Mouse (Mus musculus) heart, postnatal 0 days (tissue): Measurements from ENCODE around the gene Zfhx3. TPM values are rescaled to one million over a fixed set of nuclear protein-coding genes. Genes with fewer than 3 reads are reported as not detected.

ENCODE experiments used
- ATAC-seq: fragments of 200-750 bp; cut with Nextera tagmentation; 2 replicates; pipeline ENCODE4 v1.8.0; 2017; ENCODE audit warnings: low read depth, moderate number of reproducible peaks, moderate library complexity; ENCODE audit not compliant: insufficient read depth
- DNase-seq: peaks from one replicate; pipeline ENCODE4 v3.0.0-alpha.2; 2016; ENCODE audit warnings: low spot score
- H3K27ac ChIP-seq: fragments of 300-500 bp; sonication (generic); 2 replicates; pipeline ENCODE4 v1.5.1; 2014; ENCODE audit warnings: low read depth, mild to moderate bottlenecking
- H3K27me3 ChIP-seq: fragments of 300-500 bp; sonication (generic); 2 replicates; pipeline ENCODE4 v1.6.1; 2014; ENCODE audit warnings: low read length, mixed read lengths; ENCODE audit not compliant: control insufficient read depth, insufficient read depth
- H3K36me3 ChIP-seq: fragments of 300-500 bp; sonication (generic); replicated peaks from 2 replicates; pipeline ENCODE4 v1.6.1; 2014; ENCODE audit warnings: low read length, mixed read lengths; ENCODE audit not compliant: control insufficient read depth, insufficient read depth
- H3K4me1 ChIP-seq: fragments of 300-500 bp; sonication (generic); 2 replicates; pipeline ENCODE4 v1.6.1; 2014; ENCODE audit warnings: antibody characterized with exemption; ENCODE audit not compliant: control insufficient read depth, insufficient read depth
- H3K4me2 ChIP-seq: fragments of 300-500 bp; sonication (generic); 2 replicates; pipeline ENCODE4 v1.6.1; 2014; ENCODE audit warnings: low read depth, mild to moderate bottlenecking, low read length, moderate library complexity
- H3K4me3 ChIP-seq: fragments of 300-500 bp; sonication (generic); 2 replicates; pipeline ENCODE4 v1.5.1; 2014; ENCODE audit warnings: low read depth, low read length
- H3K9ac ChIP-seq: fragments of 300-500 bp; sonication (generic); replicated peaks from 2 replicates; pipeline ENCODE4 v1.6.1; 2014; ENCODE audit warnings: low read depth, low read length, mixed read lengths
- H3K9me3 ChIP-seq: fragments of 300-500 bp; sonication (generic); replicated peaks from 2 replicates; pipeline ENCODE4 v1.6.1; 2016; ENCODE audit warnings: low read length; ENCODE audit not compliant: control insufficient read depth
- CTCF ChIP-seq: IDR thresholded peaks from 2 replicates; pipeline ENCODE4 v1.5.1; 2016; ENCODE audit warnings: antibody characterized with exemption, control low read depth, low read depth
- EP300 ChIP-seq: IDR thresholded peaks from 2 replicates; pipeline ENCODE4 v1.6.1; 2016; ENCODE audit warnings: antibody characterized with exemption, low read depth
- WGBS: fragments of 180-500 bp; shearing (Covaris S2); extraction: QIAGEN DNeasy Blood & Tissue Kit; methylation state at CpG from one replicate; pipeline ENCODE4 v1.1.7; 2014; 5-methylcytosine and 5-hydroxymethylcytosine counted together
- polyA plus RNA-seq: library from polyadenylated mRNA; unstranded; fragments of >200 nt; fragmentation: Nextera tagmentation; extraction: Ambion mirVana; gene quantifications from 2 replicates; pipeline ENCODE4 v1.2.1, GENCODE M21; 2015
- total RNA-seq: library from RNA; depleted of rRNA; stranded (reverse); fragments of >200 nt; gene quantifications from 2 replicates; pipeline ENCODE4 v1.2.3, GENCODE M21; 2014; ENCODE audit warnings: low replicate concordance

Gene Zfhx3
- total and polyA plus RNA-seq, 2 experiments from 2014 or later: 2.0 to 2.5 TPM

DNA sequence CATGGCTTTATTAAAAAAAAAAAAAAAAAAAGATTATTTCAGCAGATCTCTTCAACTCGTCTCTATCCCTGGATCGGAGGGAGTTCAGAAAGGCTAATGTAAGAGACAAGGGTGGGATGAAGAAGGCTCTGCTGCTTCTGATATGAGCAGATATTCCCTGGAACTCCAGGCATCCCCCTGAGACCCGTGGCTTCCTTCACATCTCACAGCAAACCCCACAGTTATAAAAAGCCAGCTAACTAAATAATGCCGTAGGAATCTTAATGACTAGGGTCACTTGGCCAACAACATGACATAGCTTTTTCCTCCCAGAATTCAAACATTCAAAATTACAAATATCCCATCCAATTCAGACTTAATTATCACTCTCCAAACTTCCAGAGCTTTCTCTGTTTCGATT, 666.7 kb downstream of the Zfhx3 start:
- 37% methylated on average over 5 of the region's 5 CpGs for WGBS
- Histone ChIP-seq H3K9ac (no peak overlapping the region), H3K36me3 (no peaks in the 10 kb centered on the region), H3K9me3 (no peaks in the 10 kb centered on the region), H3K4me3 (no peak overlapping the region), H3K4me2 (no peak overlapping the region), H3K27me3 (no peaks in the 10 kb centered on the region), H3K4me1 (peaks cover 5% of the 10 kb centered on the region; the same call in 1 of the 2 replicates), H3K27ac (peak overlapping the region; percentile 48; the same call in 1 of the 2 replicates)
- DNase-seq: no peak
- no peak for TF ChIP-seq EP300
- no peak for ATAC-seq

DNA sequence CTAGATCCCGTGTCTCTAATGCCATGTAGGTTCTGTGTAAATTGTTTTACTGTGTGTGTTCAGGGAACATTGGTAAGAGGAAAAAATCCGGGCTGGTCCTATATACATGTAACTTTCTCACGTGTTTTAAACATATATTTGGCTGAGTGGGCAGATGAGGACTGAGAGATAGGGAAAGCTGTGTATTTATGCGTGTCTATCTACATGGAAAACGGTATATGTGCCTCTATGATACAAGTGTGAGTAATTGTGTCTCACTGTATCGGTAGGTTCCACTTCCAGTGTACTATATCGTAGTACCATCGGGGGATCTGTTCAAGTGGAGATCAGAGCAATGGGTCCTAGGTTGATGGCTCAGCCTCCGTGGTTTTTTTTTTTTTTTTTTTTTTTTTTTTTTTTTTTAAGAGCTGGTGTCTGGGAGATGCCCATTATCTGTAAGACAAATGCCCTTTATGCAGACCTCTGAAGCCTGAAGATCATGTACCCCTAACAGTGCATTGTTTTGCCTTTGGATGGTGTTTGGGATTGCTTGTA, 668.8 kb downstream of the Zfhx3 start:
- ATAC-seq (no peak), DNase-seq (no peak)
- H3K9ac ChIP-seq: no peak overlapping the region
- 84% methylated on average over 9 of the region's 9 CpGs for WGBS
- TF ChIP-seq EP300 (no peak), CTCF (no peak)
- H3K36me3 ChIP-seq: no peaks in the 10 kb centered on the region
- H3K4me1 ChIP-seq: peaks cover 5% of the 10 kb centered on the region; the same call in 1 of the 2 replicates
- H3K27ac ChIP-seq: no peak overlapping the region
- no peak overlapping the region for H3K4me2 ChIP-seq
- no peaks in the 10 kb centered on the region for H3K27me3 ChIP-seq
- no peak overlapping the region for H3K4me3 ChIP-seq
- H3K9me3 ChIP-seq: no peaks in the 10 kb centered on the region

DNA sequence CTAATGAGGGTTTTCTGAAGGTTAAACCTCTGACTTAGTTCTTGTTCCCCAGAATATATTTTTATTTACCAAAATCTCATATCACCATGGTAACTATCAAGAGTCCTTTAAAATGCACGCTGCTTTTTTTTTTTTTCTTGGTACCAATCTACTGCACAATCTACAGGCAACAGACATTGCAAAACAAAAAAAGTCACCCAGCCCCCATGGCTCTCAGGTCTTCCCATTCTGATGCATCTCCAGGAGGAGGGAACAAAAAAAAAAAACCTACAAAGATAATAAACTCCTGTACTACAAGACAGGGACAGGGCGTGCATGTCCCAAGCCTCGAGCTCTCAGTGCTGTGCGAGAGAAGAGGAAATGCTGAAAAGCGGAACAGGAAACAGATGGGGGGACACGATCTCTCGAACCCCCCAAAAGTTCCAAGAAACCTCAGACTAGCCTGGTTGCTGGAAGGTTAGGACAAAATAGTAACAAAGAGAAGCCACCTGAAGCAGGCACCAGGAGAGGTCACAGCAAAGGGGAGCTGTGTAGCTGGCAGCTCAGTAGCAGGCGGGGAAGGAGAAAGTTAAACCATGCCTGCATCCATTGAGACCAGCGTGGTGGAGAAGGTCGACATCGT, 669.5 kb downstream of the Zfhx3 start:
- Histone ChIP-seq H3K9ac (no peak overlapping the region), H3K9me3 (no peaks in the 10 kb centered on the region), H3K27me3 (no peaks in the 10 kb centered on the region), H3K4me3 (peak overlapping the region; percentile 6; the same call in 1 of the 2 replicates), H3K36me3 (no peaks in the 10 kb centered on the region), H3K27ac (no peak overlapping the region), H3K4me1 (peaks cover 5% of the 10 kb centered on the region; the same call in 1 of the 2 replicates), H3K4me2 (peak overlapping the region; percentile 21; the same call in 1 of the 2 replicates)
- 47% methylated on average over 11 of the region's 11 CpGs for WGBS
- TF ChIP-seq EP300: no peak
- TF ChIP-seq CTCF: no peak
- no peak for DNase-seq
- ATAC-seq: no peak

- no peak for TF ChIP-seq CTCF
- H3K27ac ChIP-seq: no peak overlapping the region
- H3K9ac ChIP-seq: no peak overlapping the region
- WGBS: 24% methylated on average over 5 of the region's 5 CpGs
- DNase-seq: no peak
- no peaks in the 10 kb centered on the region for H3K36me3 ChIP-seq
- peaks cover 5% of the 10 kb centered on the region; the same call in 1 of the 2 replicates for H3K4me1 ChIP-seq
- H3K4me3 ChIP-seq: no peak overlapping the region
- H3K4me2 ChIP-seq: no peak overlapping the region
- no peak for ATAC-seq
- no peaks in the 10 kb centered on the region for H3K27me3 ChIP-seq
- H3K9me3 ChIP-seq: no peaks in the 10 kb centered on the region
Observed at GRCm38 (mm10) chr8:108612815-108613214, 670.4 kb downstream of the Zfhx3 start.

- no peak for TF ChIP-seq CTCF
- TF ChIP-seq EP300: no peak
- Histone ChIP-seq H3K27me3 (no peaks in the 10 kb centered on the region), H3K4me1 (peaks cover 4% of the 10 kb centered on the region; the same call in 1 of the 2 replicates), H3K4me2 (no peak overlapping the region), H3K36me3 (no peaks in the 10 kb centered on the region), H3K4me3 (no peak overlapping the region), H3K9ac (no peak overlapping the region), H3K27ac (no peak overlapping the region), H3K9me3 (no peaks in the 10 kb centered on the region)
- ATAC-seq (no peak), DNase-seq (no peak)
- WGBS: 55% methylated on average over 2 of the region's 2 CpGs
Observed at GRCm38 (mm10) chr8:108613280-108613679, 670.8 kb downstream of the Zfhx3 start.

DNA sequence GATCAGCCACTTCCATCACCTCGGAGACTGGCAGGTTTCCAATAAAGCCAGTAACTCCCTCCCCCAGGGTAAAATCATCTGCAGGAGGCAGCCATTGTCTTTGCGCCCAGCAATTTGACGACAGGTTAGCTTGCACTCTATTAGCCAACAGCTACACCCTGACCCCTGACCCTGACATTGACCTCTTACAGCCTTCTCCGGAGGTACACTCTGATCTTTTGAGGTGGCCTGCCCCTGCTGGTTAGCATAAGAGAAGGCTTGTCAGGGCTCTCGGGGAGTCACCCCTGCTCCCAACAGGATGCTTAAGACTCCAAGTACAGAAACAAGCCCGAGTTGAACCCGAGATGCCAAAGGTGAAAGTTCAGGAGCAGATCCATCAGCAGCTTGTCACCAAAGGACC, 678.9 kb downstream of the Zfhx3 start:
- Histone ChIP-seq H3K36me3 (no peaks in the 10 kb centered on the region), H3K9me3 (no peaks in the 10 kb centered on the region), H3K4me1 (no peaks in the 10 kb centered on the region), H3K27me3 (no peaks in the 10 kb centered on the region), H3K27ac (no peak overlapping the region), H3K4me2 (no peak overlapping the region), H3K4me3 (no peak overlapping the region), H3K9ac (no peak overlapping the region)
- WGBS: 45% methylated on average over 7 of the region's 7 CpGs
- DNase-seq: no peak
- TF ChIP-seq EP300 (no peak), CTCF (no peak)
- ATAC-seq: no peak
